In the genomic region with DNA sequence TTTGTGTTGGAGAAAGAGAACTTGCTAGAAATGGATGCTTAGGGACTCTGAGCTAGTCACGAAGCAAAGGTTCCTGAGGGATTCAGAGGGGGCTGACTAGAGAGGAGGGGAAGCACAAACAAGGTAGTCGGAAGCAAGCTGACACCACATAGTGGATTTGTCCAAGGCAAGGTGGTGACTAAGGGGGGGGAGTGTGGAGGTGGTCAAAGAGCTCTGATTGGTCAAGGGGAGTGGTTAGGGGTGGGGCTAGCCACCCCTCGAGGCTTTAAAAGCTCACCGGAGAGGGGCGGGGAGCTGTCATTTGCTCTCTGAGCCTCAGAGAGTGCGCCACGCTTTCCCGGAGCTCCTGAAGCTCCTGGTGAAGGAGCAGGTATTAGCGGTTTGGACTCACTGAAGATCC, we compare ENCODE assay signal across 8 mouse cellular contexts. TPM values are rescaled to one million over a fixed set of nuclear protein-coding genes. Genes with fewer than 3 reads are reported as not detected.
DNase-seq lines count a peak whose midpoint lies in the region; ATAC-seq lines count a peak whose summit lies in the region.

Gene Gpr50 (plus strand): TSS at position 294 of the 400 bp plus-strand sequence.

- H3K4me1 ChIP-seq in lung, embryonic 16.5 days (replicated peaks; ENCODE audit: control insufficient read depth, insufficient read depth, low read length) = no peaks in the 10 kb centered on the region
- H3K4me1 ChIP-seq in forebrain, embryonic 10.5 days = 0 out of 2 replicates have a peak, but pooled peaks cover 3% of the 10 kb centered on the region
- 0 out of 2 replicates have a peak, but pooled peaks cover 6% of the 10 kb centered on the region for H3K4me1 ChIP-seq in limb, embryonic 15.5 days
- no peaks in the 10 kb centered on the region for H3K4me1 ChIP-seq in stomach, embryonic 16.5 days (ENCODE audit: control insufficient read depth, insufficient read depth, low read length)

- H3K4me3 ChIP-seq in lung, embryonic 16.5 days (ENCODE audit: low read length) = peak within 1 kb of the TSS; percentile 46
- peak within 1 kb of the TSS; percentile 52 for H3K4me3 ChIP-seq in forebrain, embryonic 10.5 days
- peak within 1 kb of the TSS; percentile 44 for H3K4me3 ChIP-seq in limb, embryonic 15.5 days
- H3K4me3 ChIP-seq in stomach, embryonic 16.5 days (replicated peaks; ENCODE audit: low read length) = peak within 1 kb of the TSS; percentile 48

- no peaks in the 10 kb centered on the region for H3K36me3 ChIP-seq in lung, embryonic 16.5 days (ENCODE audit: control insufficient read depth, insufficient read depth, low read length)
- H3K36me3 ChIP-seq in forebrain, embryonic 10.5 days (replicated peaks) = no peaks in the 10 kb centered on the region
- no peaks in the 10 kb centered on the region for H3K36me3 ChIP-seq in limb, embryonic 15.5 days
- H3K36me3 ChIP-seq in stomach, embryonic 16.5 days (ENCODE audit: control insufficient read depth, insufficient read depth, low read length) = no peaks in the 10 kb centered on the region

- no peak for ATAC-seq in lung, embryonic 16.5 days (ENCODE audit: low read depth)
- ATAC-seq in limb, embryonic 15.5 days (ENCODE audit: insufficient number of reproducible peaks, low FRiP score, low TSS enrichment, low read depth) = no peak
- ATAC-seq in stomach, embryonic 16.5 days (ENCODE audit: insufficient read depth, low FRiP score) = no peak

- peak within 1 kb of the TSS; percentile 62 for H3K4me2 ChIP-seq in lung, embryonic 16.5 days (ENCODE audit: low read depth, low read length)
- peak within 1 kb of the TSS; percentile 62 for H3K4me2 ChIP-seq in limb, embryonic 15.5 days
- H3K4me2 ChIP-seq in stomach, embryonic 16.5 days (ENCODE audit: low read depth, low read length) = peak within 1 kb of the TSS; percentile 68

- WGBS in lung, embryonic 16.5 days = 27% methylated on average over 7 of the region's 9 CpGs
- 13% methylated on average over 9 of the region's 9 CpGs for WGBS in forebrain, embryonic 10.5 days
- WGBS in limb, embryonic 15.5 days = 27% methylated on average over 9 of the region's 9 CpGs
- WGBS in stomach, embryonic 16.5 days = 17% methylated on average over 8 of the region's 9 CpGs

- DNase-seq in lung, postnatal 14 days = no peak
- peak; percentile 20 for DNase-seq in forebrain, embryonic 10.5 days (ENCODE audit: extremely low spot score, low spot score)
- no peak for DNase-seq in cerebellum, adult 8-10 months
- no peak for DNase-seq in urinary bladder, postnatal 25 days (ENCODE audit: low spot score)
- no peak for DNase-seq in right cerebral cortex, postnatal 14 days

- no peak within 1 kb of the TSS for H3K27ac ChIP-seq in lung, embryonic 16.5 days (ENCODE audit: low read length)
- no peak within 1 kb of the TSS for H3K27ac ChIP-seq in forebrain, embryonic 10.5 days
- H3K27ac ChIP-seq in limb, embryonic 15.5 days = no peak within 1 kb of the TSS
- no peak within 1 kb of the TSS for H3K27ac ChIP-seq in stomach, embryonic 16.5 days (ENCODE audit: low read length)

- H3K9ac ChIP-seq in lung, embryonic 16.5 days (ENCODE audit: low read length) = peak within 1 kb of the TSS; percentile 30
- no peak within 1 kb of the TSS for H3K9ac ChIP-seq in limb, embryonic 15.5 days
- H3K9ac ChIP-seq in stomach, embryonic 16.5 days (ENCODE audit: low read length) = peak within 1 kb of the TSS; percentile 58

- peaks cover 9% of the 10 kb centered on the region for H3K9me3 ChIP-seq in lung, embryonic 16.5 days (ENCODE audit: control insufficient read depth, low read length)
- peaks cover 14% of the 10 kb centered on the region for H3K9me3 ChIP-seq in forebrain, embryonic 10.5 days
- no peaks in the 10 kb centered on the region for H3K9me3 ChIP-seq in limb, embryonic 15.5 days
- peaks cover 6% of the 10 kb centered on the region for H3K9me3 ChIP-seq in stomach, embryonic 16.5 days (replicated peaks; ENCODE audit: control insufficient read depth, low read length)

- peaks cover 56% of the 10 kb centered on the region for H3K27me3 ChIP-seq in lung, embryonic 16.5 days (ENCODE audit: control insufficient read depth, insufficient read depth, low read depth, low read length)
- H3K27me3 ChIP-seq in forebrain, embryonic 10.5 days (ENCODE audit: poor library complexity, severe bottlenecking) = peaks cover 100% of the 10 kb centered on the region
- H3K27me3 ChIP-seq in limb, embryonic 15.5 days = peaks cover 84% of the 10 kb centered on the region
- H3K27me3 ChIP-seq in stomach, embryonic 16.5 days (ENCODE audit: control insufficient read depth, insufficient read depth, low read length) = peaks cover 50% of the 10 kb centered on the region

RNA-seq across cellular contexts. Expression of gene Gpr50, which starts in this region (rescaled TPM):
- polyA plus RNA-seq in lung, embryonic 16.5 days (2015; fragmentation: Nextera tagmentation; extraction: Ambion mirVana) = 0.24 TPM in 2 replicates
- 5.3 and 10.4 TPM in 2 replicates for polyA plus RNA-seq in forebrain, embryonic 10.5 days (2016; fragmentation: Nextera tagmentation; extraction: Ambion mirVana)
- polyA plus RNA-seq in limb, embryonic 15.5 days (2015; fragmentation: Nextera tagmentation; extraction: Ambion mirVana) = 1.2 and 3.0 TPM in 2 replicates
- 0.75 and 1.0 TPM in 2 replicates for polyA plus RNA-seq in stomach, embryonic 16.5 days (2015; fragmentation: Nextera tagmentation; extraction: Ambion mirVana)
